Mouse (Mus musculus) bone marrow macrophage, adult 2 months (primary cell): ENCODE data around the gene Them4.

Experiments used
- CTCF ChIP-seq: IDR thresholded peaks from 2 replicates; pipeline ENCODE4 v1.5.1; 2012; ENCODE audit warnings: low read depth, mild to moderate bottlenecking, low read length, moderate library complexity
- POLR2A ChIP-seq: IDR thresholded peaks from 2 replicates; pipeline ENCODE4 v1.6.1; 2012; ENCODE audit warnings: mild to moderate bottlenecking, low read depth, low read length, borderline replicate concordance

GRCm38 (mm10) chr3:94260598-94260997 lies 49.3 kb upstream of the Them4 start:
- TF ChIP-seq CTCF (no peak), POLR2A (no peak)
